Mouse (Mus musculus): Measurements from ENCODE around the gene Cd4. TPM values are rescaled to one million over a fixed set of nuclear protein-coding genes. Genes with fewer than 3 reads are reported as not detected.
"Not testable (repeated sequence)": the region's sequence is repeated elsewhere in the genome, so short reads cannot be mapped to it uniquely, and the experiment has no call there.

The Cd4 gene
- polyA plus RNA-seq, 1 experiment from 2014 or later, result 0.06 TPM

DNA sequence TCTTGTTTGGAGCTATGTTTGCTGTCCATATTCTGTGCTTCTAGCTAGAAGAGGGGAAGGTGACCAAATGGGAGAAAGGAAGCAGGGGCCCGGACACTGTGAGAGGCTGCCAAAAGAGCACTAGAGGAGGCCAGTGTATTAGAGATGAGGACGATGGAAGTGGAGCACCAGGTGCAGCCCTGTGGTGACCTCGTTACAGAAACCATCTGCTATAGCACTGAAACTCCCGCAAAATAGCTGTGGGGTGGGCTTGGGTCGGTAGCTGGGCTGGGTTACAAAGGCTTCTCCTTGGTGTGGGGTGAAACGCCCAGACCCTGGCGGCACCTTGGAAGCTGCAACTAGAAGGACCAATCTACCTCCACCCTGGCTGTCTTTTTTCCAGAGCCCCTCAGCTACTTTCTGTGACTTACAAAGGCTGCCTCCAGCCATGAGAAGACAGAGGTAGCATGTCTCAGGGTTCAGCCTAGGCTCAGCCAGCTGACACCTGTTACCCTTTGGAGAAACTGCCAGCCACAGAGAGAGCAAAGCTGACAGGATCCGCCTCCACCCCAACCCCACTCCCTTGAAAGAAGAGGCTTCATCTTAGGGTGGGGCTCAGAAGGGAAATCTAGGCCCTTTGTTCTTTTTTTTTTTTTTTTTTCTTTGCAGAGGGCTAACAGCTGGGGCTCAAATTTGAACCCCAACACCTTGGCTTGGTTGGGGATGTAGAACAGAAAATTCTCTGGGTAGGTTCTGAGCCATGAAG, 12.2 kb upstream of the Cd4 start:
- WGBS, result 58% methylated on average over 8 of the region's 8 CpGs
- no peaks in the 10 kb centered on the region for H3K9me3 ChIP-seq (replicated peaks)
- H3K27ac ChIP-seq, result no peak overlapping the region
- H3K4me1 ChIP-seq, result peaks cover 10% of the 10 kb centered on the region
- no peaks in the 10 kb centered on the region for H3K27me3 ChIP-seq
- H3K4me3 ChIP-seq, result no peak overlapping the region
- no peaks in the 10 kb centered on the region for H3K36me3 ChIP-seq
- H3K4me2 ChIP-seq (replicated peaks), result no peak overlapping the region
- no peak overlapping the region for H3K9ac ChIP-seq
- ATAC-seq (ENCODE audit: low FRiP score), result no peak

DNA sequence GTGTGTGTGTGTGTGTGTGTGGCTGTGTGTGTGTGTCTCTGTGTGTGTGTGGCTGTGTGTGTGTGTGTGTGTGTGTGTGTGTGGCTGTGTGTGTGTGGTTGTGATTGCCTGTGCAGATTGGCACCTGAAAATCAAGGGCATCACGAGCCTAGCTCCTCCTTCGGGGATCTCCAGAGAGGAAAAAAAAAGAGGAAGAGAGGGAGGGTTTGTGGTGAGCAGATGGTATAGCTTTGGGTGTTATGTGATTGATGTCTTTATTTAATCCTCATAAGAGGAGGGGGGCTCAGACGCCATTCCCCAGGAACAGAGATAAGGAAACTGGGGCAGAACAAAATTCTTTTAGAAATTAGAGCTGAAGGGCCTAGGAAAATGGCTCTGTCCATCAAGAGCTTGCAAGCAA, 10.3 kb upstream of the Cd4 start:
- Histone ChIP-seq H3K36me3 (no peaks in the 10 kb centered on the region), H3K9me3 (replicated peaks) (no peaks in the 10 kb centered on the region), H3K4me1 (no peaks in the 10 kb centered on the region), H3K4me2 (replicated peaks) (no peak overlapping the region), H3K27me3 (no peaks in the 10 kb centered on the region), H3K27ac (no peak overlapping the region), H3K4me3 (no peak overlapping the region), H3K9ac (no peak overlapping the region)
- ATAC-seq (ENCODE audit: low FRiP score), result no peak
- WGBS, result 67% methylated on average over 3 of the region's 3 CpGs

DNA sequence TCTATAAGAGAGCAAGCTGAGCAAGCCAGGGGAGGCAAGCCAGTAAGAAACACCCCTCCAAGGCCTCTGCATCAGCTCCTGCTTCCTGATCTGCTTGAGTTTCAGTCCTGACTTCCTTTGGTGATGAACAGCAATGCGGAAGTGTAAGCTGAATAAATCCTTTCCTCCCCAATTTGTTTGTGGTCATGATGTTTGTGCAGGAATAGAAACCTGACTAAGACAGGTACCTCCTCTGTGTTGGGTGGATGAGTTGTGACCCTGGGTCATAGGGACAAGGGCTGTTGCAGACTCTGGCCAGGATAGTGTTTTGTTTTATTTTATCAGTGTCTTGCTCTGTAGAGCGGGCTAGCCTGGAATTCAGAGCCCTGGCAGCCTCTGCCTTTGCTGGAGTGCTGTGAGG, 6.1 kb upstream of the Cd4 start:
- H3K9me3 ChIP-seq (replicated peaks); H3K4me1 ChIP-seq; ATAC-seq (ENCODE audit: low FRiP score); H3K9ac ChIP-seq; H3K4me3 ChIP-seq; H3K27me3 ChIP-seq; H3K27ac ChIP-seq; H3K4me2 ChIP-seq (replicated peaks); H3K36me3 ChIP-seq: not testable (repeated sequence)
- WGBS, result 93% methylated on average over 2 of the region's 2 CpGs

DNA sequence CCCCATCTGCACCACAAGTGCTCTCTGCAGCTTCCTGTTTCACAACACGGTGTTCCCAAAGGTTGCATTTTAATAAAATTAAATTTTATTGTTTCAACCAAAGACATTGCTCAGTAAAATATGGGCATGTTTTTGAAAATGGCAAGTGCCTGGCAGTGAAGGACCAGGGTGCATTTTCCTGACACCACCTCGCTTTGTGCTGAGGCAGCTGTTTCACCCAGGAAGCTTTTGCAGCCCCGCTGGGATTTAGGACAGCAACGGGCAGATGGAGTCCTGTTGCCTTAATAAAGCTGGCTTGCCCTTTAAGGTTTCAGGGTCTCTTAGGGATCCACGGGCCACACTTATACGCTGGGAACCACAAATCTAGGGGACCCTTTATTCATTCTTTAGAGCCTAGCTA, 3.0 kb upstream of the Cd4 start:
- Histone ChIP-seq H3K9ac (no peak overlapping the region), H3K4me1 (no peaks in the 10 kb centered on the region), H3K36me3 (no peaks in the 10 kb centered on the region), H3K27ac (no peak overlapping the region), H3K4me3 (no peak overlapping the region), H3K4me2 (replicated peaks) (no peak overlapping the region), H3K9me3 (replicated peaks) (no peaks in the 10 kb centered on the region), H3K27me3 (no peaks in the 10 kb centered on the region)
- ATAC-seq (ENCODE audit: low FRiP score), result no peak
- 71% methylated on average over 6 of the region's 6 CpGs for WGBS

DNA sequence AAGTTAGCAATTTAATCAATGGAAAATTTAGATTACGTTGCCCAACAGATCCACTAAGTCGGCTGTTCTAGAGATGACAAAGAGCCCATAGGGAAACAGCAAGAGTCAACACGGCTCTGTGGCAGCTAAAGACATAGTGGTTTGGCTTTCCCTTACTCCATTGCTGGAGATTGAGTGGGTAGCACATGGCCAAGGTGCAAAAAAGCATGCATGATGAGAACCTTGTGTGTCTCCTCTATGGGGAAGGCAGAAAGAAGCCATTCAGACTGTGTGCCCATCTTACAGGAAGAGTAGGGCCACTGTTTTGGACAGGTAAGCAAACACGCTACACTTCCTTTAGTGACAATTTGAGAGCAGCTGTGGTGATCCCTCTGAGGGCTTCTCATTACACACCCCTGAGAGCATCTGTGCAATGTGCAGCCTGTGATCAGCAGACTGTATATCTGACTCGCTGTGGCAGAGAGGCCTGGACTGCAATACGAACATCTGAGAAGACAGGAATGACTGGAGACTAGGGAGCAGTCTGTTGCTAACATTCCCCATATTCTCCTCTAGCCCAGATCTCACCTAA, 619 bp upstream of the Cd4 start:
- 92% methylated on average over 6 of the region's 6 CpGs for WGBS
- no peak overlapping the region for H3K4me2 ChIP-seq (replicated peaks)
- H3K36me3 ChIP-seq, result no peaks in the 10 kb centered on the region
- H3K27me3 ChIP-seq, result no peaks in the 10 kb centered on the region
- no peak overlapping the region for H3K4me3 ChIP-seq
- 0 out of 2 replicates have a peak, but pooled peaks cover 3% of the 10 kb centered on the region for H3K4me1 ChIP-seq
- ATAC-seq (ENCODE audit: low FRiP score), result no peak
- no peak overlapping the region for H3K27ac ChIP-seq
- H3K9ac ChIP-seq, result no peak overlapping the region
- no peaks in the 10 kb centered on the region for H3K9me3 ChIP-seq (replicated peaks)

DNA sequence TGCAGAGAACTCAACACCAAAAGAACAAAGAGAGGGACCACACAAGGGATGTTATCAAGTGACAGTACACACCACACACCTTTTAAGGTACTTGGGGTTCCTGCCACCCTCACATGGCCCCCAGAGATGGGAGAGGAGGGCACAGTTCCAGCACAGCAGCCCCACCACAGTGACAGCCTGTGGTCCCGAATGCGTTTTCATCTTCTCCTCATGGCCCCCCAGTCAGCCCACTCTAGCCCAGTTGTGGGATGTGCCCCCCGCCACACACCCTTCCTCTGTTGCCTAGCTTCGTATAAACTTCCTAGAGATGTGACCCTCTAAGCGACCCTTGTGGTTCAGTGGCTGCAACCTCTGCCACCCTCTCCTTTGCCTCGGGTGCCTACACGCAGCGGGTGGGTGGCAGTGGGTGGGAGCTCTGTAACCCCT, 2.1 kb downstream of the Cd4 start:
- WGBS, result 90% methylated on average over 8 of the region's 8 CpGs
- ATAC-seq (ENCODE audit: low FRiP score), result no peak
- no peaks in the 10 kb centered on the region for H3K9me3 ChIP-seq (replicated peaks)

DNA sequence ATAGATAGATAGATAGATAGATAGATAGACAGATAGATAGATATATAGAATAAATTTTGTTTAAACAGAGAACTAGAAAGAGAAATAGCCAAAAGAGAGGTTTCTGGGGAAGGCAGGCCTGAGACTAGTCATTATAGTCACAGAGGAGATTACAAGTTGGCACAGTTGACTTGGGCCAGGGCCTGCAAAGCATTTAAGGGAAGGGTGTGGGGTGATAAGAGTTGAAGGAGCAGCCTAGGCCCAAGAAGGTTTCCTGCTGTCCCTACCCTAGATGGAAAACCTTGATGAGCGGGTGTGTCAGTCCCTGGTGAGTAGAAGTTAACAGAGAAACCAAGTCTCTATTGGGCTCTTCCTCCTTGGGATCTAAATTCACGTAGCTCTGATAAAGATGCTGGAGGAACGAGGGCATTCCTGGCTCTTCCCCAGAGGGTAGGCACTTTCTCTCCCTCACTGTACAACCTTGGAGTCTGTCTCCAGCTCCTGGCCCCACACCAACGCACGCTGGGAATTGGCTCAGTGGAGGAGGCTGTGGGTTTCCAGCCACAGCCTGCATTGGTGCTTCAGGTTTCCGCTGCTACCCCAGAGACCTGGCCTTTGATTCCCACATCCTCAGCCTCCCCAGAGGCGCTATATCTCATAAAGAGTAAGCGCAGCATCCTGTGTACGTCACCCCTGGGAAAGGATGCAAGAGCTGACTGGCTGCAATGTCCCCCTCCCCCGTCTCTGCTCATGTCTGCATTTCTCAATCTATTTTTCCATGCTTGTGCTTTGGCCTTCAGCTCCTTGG, 3.1 kb downstream of the Cd4 start:
- H3K4me3 ChIP-seq, result no peak overlapping the region
- no peak overlapping the region for H3K4me2 ChIP-seq (replicated peaks)
- H3K9me3 ChIP-seq (replicated peaks), result no peaks in the 10 kb centered on the region
- H3K9ac ChIP-seq, result no peak overlapping the region
- no peaks in the 10 kb centered on the region for H3K27me3 ChIP-seq
- H3K4me1 ChIP-seq, result 0 out of 2 replicates have a peak, but pooled peaks cover 3% of the 10 kb centered on the region
- WGBS, result 77% methylated on average over 10 of the region's 10 CpGs
- H3K27ac ChIP-seq, result no peak overlapping the region
- H3K36me3 ChIP-seq, result no peaks in the 10 kb centered on the region
- no peak for ATAC-seq (ENCODE audit: low FRiP score)

More for the DNA sequence above, 2.1 kb downstream of the Cd4 start:
- no peak overlapping the region for H3K4me3 ChIP-seq
- no peak overlapping the region for H3K4me2 ChIP-seq (replicated peaks)
- H3K27me3 ChIP-seq, result no peaks in the 10 kb centered on the region
- no peaks in the 10 kb centered on the region for H3K36me3 ChIP-seq
- no peak overlapping the region for H3K9ac ChIP-seq
- 0 out of 2 replicates have a peak, but pooled peaks cover 3% of the 10 kb centered on the region for H3K4me1 ChIP-seq
- H3K27ac ChIP-seq, result no peak overlapping the region

DNA sequence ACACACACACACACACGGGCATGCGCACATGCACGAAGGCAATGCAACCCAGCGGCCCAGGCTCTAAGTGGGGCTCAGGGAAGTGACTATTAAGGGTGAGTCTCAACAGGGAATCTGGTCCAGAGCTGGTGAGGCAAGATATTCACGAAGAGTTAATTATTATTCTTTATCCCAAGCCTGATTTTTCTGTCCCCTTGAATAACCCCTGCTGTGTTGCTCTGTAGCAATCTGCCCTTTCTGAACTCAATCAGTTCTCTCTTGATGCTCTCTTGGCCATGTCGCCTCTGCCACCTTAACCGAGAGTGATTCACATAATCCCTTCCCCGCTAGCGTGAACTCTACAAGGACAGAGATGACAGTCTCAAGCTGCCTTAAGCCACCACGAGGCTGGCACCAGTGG, 4.7 kb downstream of the Cd4 start:
- H3K9me3 ChIP-seq (replicated peaks), result no peaks in the 10 kb centered on the region
- H3K4me1 ChIP-seq, result 0 out of 2 replicates have a peak, but pooled peaks cover 3% of the 10 kb centered on the region
- no peak overlapping the region for H3K4me2 ChIP-seq (replicated peaks)
- H3K4me3 ChIP-seq, result no peak overlapping the region
- no peak overlapping the region for H3K27ac ChIP-seq
- no peaks in the 10 kb centered on the region for H3K27me3 ChIP-seq
- no peak overlapping the region for H3K9ac ChIP-seq
- no peak for ATAC-seq (ENCODE audit: low FRiP score)
- 78% methylated on average over 10 of the region's 10 CpGs for WGBS
- no peaks in the 10 kb centered on the region for H3K36me3 ChIP-seq

DNA sequence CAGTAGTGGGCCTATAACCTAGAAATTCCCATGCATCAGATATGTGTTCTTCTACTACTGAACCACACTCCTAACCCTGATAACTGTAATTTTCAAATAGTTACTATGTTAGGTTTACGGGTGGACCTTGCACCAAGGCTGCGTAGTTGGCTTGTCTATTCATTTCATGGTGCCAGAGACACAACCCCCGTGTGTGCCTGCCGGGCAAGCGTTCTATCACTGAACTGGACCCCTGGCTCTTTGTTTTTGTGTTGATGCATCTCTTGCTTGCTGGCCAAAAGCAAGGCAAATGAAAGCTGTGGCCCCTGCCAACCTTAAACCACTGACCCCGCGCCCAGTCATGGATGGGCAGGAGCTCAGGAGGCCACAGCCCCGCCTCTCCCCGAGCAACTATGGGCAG, 6.2 kb downstream of the Cd4 start:
- Histone ChIP-seq H3K4me1 (0 out of 2 replicates have a peak, but pooled peaks cover 3% of the 10 kb centered on the region), H3K36me3 (no peaks in the 10 kb centered on the region), H3K9ac (no peak overlapping the region), H3K4me3 (no peak overlapping the region), H3K27me3 (no peaks in the 10 kb centered on the region), H3K27ac (no peak overlapping the region), H3K4me2 (replicated peaks) (no peak overlapping the region), H3K9me3 (replicated peaks) (no peaks in the 10 kb centered on the region)
- ATAC-seq (ENCODE audit: low FRiP score), result no peak
- WGBS, result 96% methylated on average over 9 of the region's 9 CpGs

DNA sequence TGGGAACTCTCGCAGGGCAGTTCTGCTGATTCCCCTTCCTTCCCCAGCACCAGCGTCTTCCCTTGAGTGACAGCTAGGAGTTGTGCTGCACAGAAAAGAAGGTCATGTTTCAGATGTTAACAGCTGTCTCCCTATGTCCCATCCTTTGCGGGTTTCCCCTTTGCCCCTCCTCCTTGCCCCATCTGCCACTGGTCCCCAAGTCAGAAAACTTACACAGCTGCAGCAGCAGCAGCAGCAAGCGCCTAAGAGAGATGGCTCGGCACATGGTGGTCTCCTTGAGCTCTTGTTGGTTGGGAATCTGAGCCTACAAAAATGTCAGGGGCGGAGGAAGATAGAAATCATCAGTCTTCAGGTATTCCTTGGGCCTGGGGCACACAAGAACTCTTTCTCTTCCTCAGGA, 8.6 kb downstream of the Cd4 start:
- H3K9ac ChIP-seq, result no peak overlapping the region
- ATAC-seq (ENCODE audit: low FRiP score), result no peak
- H3K27me3 ChIP-seq, result no peaks in the 10 kb centered on the region

DNA sequence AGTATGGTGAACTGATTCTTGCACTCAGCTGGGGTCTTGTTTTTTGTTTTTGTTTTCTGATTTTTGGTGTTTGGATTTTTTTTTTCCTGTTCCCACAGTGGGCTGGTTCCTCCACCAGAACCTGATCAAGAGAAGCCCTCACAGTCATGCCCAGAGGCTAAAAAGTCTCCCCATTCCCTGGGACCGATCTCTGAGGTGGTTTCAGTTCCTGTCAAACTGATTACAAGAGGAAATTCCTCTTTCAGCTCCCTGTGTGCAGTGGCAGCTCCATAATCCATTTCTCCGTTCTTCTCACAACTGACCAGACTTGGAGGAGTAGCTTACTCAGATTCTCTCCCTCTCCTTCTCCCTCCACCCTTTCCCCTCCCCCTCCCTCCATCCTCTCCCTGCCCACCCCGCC, 13.7 kb downstream of the Cd4 start:
- Histone ChIP-seq H3K27ac (no peak overlapping the region), H3K4me1 (no peaks in the 10 kb centered on the region), H3K36me3 (no peaks in the 10 kb centered on the region), H3K9ac (no peak overlapping the region), H3K4me2 (replicated peaks) (no peak overlapping the region), H3K27me3 (no peaks in the 10 kb centered on the region), H3K9me3 (replicated peaks) (no peaks in the 10 kb centered on the region), H3K4me3 (no peak overlapping the region)
- no peak for ATAC-seq (ENCODE audit: low FRiP score)
- 60% methylated on average over 2 of the region's 3 CpGs for WGBS

More for the DNA sequence above, 8.6 kb downstream of the Cd4 start:
- Histone ChIP-seq H3K4me3 (no peak overlapping the region), H3K36me3 (no peaks in the 10 kb centered on the region), H3K9me3 (replicated peaks) (no peaks in the 10 kb centered on the region), H3K27ac (no peak overlapping the region), H3K4me2 (replicated peaks) (no peak overlapping the region), H3K4me1 (no peaks in the 10 kb centered on the region)
- 53% methylated on average over 6 of the region's 6 CpGs for WGBS

DNA sequence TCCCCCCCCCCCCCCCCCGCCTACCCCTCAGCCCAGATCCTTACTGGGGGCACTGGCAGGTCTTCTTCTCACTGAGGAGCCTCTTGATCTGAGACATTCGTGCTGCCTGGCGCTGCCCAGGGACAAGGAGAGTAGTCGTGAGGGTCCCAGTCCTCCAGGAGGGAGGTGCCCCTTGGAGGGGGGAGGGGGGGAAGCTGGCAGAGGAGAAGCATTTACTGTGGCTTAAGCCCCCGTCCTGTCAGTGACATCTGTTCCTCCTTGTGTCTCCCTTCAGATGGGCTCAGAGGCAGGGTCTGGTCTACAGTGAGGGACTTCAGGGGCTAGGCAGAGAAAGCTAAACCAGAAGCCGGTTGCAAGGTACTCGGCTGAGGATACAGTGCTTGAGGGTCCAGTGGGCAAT, 21.5 kb downstream of the Cd4 start:
- no peak for ATAC-seq (ENCODE audit: low FRiP score)
- H3K9ac ChIP-seq, result 0 out of 2 replicates have a peak overlapping the region, but pooled peaks have one; percentile 11
- no peaks in the 10 kb centered on the region for H3K36me3 ChIP-seq
- H3K9me3 ChIP-seq (replicated peaks), result no peaks in the 10 kb centered on the region
- 0 out of 2 replicates have a peak overlapping the region, but pooled peaks have one; percentile 44 for H3K27ac ChIP-seq
- H3K4me3 ChIP-seq, result no peak overlapping the region
- peaks cover 47% of the 10 kb centered on the region for H3K4me1 ChIP-seq
- WGBS, result 47% methylated on average over 6 of the region's 7 CpGs
- H3K27me3 ChIP-seq, result no peaks in the 10 kb centered on the region
- H3K4me2 ChIP-seq (replicated peaks), result no peak overlapping the region

All from hindbrain, embryonic 12.5 days (tissue).